Mouse (Mus musculus) adrenal gland, adult 8-10 months (tissue): ENCODE measurements around the gene Astn2. TPM values are rescaled to one million over a fixed set of nuclear protein-coding genes. Genes with fewer than 3 reads are reported as not detected.
A peak's percentile ranks its signal among the peaks of the same experiment; 100 is the strongest.

Experiments
- DNase-seq: peaks from one replicate; pipeline ENCODE4 v3.0.0; 2022
- total RNA-seq, 4 experiments: library from RNA; stranded (reverse); gene quantifications; 2 replicates each; pipeline ENCODE4 v1.2.4; 2022

The Astn2 gene
- total RNA-seq, 4 experiments from 2014 or later, result 1.4 to 1.9 (median 1.6) TPM

GRCm38 (mm10) chr4:66158714-66159113, 245.7 kb downstream of the Astn2 start:
- DNase-seq, result no peak

- DNase-seq, result no peak
Measured at GRCm38 (mm10) chr4:66157439-66158113, 246.8 kb downstream of the Astn2 start.

- no peak for DNase-seq
Measured at GRCm38 (mm10) chr4:66146546-66146945, 257.9 kb downstream of the Astn2 start.

DNA sequence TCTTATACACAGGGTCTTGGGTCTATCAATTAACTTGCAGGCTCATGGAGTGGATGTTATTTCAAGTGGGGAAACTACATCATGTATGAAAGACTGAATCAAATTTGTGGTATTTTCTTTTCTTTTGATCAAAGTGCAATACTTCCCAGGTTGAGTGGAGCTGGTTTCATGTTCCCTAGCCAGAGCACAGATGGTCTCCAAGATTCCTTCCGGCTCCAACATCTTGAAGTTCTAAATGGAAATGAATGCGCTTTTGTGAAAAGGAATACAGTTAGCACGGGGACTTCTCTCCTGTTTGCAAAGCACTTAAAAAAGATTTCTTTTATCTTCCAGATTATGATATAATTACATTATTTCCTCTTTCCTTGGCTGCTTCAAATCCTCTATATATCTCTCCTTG, 278.2 kb downstream of the Astn2 start:
- no peak for DNase-seq

DNA sequence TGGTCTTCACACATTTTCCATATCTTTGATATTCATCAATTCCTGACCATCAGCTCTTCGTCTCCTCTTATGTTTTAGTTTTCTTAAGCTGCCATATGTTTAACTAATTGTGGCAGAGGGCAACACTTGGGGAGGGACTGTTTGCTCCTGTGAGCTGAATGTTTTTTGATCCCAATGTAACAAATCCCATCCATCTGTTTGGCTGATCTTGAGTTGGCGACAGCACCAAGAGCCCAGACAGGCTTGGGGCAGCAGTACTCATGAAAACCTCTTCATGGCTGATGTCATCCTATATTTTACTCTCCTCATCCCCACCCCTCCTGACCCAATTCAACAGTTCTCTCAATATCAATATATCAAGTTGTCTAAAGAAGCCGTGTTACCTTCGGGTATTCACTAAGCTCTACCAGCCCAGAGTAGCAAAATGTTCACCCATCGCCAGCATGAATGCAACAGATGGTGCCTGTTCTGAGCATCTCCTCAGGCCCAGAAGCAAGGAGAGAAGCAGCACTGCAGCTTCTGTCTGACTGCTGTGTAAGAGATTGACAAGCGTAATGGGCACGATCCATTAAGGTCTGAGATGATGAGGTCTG, 281.5 kb downstream of the Astn2 start:
- no peak for DNase-seq

DNA sequence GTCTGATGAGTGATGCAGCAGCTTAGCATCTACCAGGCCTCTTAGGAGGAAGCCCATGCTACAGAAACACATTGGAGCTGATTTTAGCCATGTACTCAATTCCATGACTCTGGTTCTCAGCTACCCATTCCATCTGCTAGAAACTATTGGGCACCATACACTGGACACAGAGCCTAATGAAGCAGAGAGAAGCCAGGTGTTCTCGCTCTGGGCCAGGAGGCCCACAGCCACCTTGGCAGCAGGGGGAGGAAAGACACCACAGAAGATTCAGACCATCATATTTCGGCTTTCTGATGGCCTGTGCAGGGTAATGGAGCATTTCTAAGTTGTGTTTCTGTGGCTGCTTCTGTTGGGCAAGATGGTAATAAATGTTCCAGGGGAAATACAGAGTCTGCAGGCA, 290.2 kb downstream of the Astn2 start:
- no peak for DNase-seq

- DNase-seq, result no peak
Measured at GRCm38 (mm10) chr4:66102037-66102436, 302.4 kb downstream of the Astn2 start.

DNA sequence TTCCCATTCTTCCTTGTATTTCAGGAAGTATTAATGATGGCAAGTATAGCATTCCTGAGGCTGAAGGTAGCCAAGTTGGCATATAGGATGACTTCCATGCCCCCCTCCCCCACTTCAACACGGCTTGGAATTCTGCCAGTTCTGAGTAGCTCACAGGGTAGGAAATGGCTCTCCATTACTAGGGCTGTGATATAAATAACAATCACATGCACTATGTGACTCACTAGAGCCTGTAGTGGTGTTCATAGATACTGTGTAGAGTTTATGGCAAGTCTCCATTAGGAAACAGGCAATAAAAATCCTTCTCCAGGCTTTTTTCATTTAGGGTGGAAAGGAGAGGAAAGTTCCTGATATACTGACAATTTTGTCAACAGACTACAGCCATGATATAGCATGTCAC, 306.8 kb downstream of the Astn2 start:
- no peak for DNase-seq

GRCm38 (mm10) chr4:66096104-66096503, 308.3 kb downstream of the Astn2 start:
- no peak for DNase-seq

- no peak for DNase-seq
Measured at GRCm38 (mm10) chr4:66057161-66057560, 347.2 kb downstream of the Astn2 start.

- DNase-seq, result no peak
Measured at GRCm38 (mm10) chr4:66055690-66056089, 348.7 kb downstream of the Astn2 start.

DNA sequence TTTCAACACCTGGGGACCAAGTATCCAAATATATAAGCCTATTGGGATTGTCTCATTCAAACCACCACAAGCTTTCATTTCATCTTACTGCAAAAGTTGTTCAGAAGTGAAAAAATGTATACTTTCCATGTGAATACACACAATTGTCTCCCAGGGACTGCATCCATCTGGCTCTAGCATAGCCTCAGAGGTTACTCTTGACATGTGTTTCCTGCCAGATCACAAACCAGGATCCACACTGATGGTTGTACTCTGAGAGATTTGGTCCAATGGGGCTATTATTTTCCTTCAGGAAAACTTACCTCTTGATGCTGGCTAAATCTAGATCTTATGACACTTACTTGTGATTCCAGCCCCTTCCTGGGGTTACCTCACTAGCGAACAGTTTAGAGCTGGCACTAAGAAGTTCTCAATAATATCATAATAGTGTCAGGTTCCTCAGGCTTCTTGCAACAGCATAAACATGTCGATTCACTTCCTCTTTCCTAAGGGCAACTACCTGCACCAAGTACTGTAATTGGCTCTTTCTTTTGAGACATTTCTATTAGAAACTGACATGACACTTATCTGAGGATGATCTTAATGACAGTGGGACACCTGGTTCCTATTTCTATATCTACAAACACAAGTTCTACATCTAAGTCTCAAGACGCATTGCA, 361.3 kb downstream of the Astn2 start:
- no peak for DNase-seq

- DNase-seq, result no peak
Measured at GRCm38 (mm10) chr4:66033826-66034225, 370.6 kb downstream of the Astn2 start.

GRCm38 (mm10) chr4:66031320-66031870, 373.0 kb downstream of the Astn2 start:
- DNase-seq, result no peak

- no peak for DNase-seq
Measured at GRCm38 (mm10) chr4:66029901-66030300, 374.5 kb downstream of the Astn2 start.

DNA sequence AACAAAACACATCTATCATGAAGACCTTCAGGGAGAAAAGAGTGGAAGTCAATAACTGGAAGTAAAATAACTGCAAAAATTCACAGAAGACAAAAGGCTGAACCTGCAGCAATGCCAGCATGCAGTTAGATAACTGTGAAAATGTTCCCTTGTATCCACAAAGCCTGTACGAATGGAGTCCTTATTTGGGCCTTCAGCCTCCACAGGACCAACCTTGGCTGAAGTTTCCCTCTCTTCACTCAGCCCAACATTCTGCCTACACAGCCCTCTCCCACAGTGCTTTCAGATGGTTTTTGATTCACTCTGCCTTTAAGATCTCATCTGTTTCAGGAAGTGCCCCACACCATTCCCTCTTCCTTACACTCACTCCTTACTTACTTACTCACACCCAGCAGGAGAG, 376.5 kb downstream of the Astn2 start:
- DNase-seq, result no peak

DNA sequence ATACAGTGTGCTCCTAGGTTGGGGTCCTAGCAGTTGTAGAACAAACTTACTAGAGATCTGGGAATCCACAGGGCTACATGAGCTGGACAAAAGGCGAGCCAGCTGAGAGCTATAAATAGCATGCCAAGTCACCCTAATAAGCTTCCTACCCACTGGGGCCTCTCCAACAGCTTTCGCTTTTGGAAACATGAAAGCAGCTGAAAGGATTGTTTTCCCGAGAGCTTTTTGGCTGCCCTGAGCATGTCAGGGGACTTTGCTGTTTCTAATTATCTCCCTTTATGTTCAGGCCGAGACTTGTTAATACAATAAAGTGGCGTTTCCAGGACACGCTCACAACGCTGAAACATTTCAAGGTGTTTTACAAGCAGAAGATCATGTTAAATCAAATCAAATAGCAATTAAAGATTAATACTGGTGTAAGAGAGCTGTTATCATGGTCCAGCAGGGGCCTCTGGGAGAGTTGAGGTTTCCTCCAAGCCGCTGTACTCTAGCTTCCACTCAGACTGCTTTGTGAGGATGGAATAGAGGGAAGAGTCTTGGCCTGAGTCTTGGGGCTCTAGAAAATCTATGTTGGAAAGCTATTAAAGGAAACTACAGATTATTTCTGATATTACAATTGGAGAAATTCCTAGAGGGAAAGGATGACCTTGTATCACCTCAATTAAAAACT, 378.9 kb downstream of the Astn2 start:
- peak; percentile 12 for DNase-seq

DNA sequence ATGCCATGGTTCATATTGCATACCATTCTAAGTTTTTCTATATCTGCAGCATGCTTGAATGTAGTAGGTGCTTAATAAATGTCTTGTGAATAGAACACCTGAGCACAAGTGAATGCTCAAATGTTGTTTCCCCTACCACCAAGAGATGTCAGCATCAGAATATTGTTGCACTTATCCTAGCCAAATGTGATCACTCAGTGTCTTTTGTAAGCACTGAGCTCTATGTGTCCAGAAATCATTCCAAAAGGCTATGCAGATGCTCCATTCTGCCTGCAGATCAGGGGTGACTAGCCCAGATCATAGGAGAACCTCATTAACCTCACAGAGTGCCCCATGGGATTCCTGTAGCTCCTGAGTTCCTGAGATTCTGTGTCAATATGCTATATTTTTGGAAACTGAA, 401.5 kb downstream of the Astn2 start:
- DNase-seq, result no peak

DNA sequence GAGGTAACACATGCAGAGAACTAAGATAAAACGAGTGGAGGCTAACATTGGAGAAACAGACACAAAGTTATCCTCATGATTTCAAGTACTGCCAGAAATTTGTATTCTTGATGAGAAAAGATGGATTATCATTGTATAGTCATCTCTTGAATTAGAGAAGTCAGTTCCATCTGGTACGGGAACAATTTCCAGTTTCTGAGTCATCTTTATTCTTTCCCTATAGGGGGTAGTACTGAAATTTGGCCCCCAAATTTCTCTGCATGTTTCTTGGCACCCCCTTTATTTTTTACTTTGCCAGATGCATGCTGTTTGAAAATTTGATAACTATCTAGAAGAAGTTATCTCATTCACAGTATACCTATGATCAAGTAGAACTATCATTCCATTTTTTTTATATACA, 420.8 kb downstream of the Astn2 start:
- DNase-seq, result no peak

- DNase-seq, result no peak
Measured at GRCm38 (mm10) chr4:65982882-65983281, 421.5 kb downstream of the Astn2 start.

GRCm38 (mm10) chr4:65976251-65976650, 428.2 kb downstream of the Astn2 start:
- no peak for DNase-seq

GRCm38 (mm10) chr4:65972395-65972794, 432.0 kb downstream of the Astn2 start:
- DNase-seq, result no peak

GRCm38 (mm10) chr4:65969318-65969717, 435.1 kb downstream of the Astn2 start:
- DNase-seq, result no peak
